Mouse (Mus musculus) heart, adult 2 months (tissue): ENCODE data around the gene Taldo1. TPM values are rescaled to one million over a fixed set of nuclear protein-coding genes. Genes with fewer than 3 reads are reported as not detected.
A peak's percentile ranks its signal among the peaks of the same experiment; 100 is the strongest.

ENCODE experiments used
- DNase-seq, 2 experiments: peaks; one replicate each; pipeline ENCODE4 v3.0.0; 2021
- H3K27ac ChIP-seq: fragments of 200-600 bp; 2 replicates; pipeline ENCODE4 v1.8.1; 2022
- H3K27me3 ChIP-seq: fragments of 200-500 bp; 2 replicates; pipeline ENCODE4 v1.6.1; 2012; ENCODE audit warnings: mild to moderate bottlenecking, low read length, inconsistent platforms, mixed read lengths; ENCODE audit not compliant: control insufficient read depth, insufficient read depth
- H3K36me3 ChIP-seq: fragments of 200-500 bp; 2 replicates; pipeline ENCODE4 v1.6.1; 2012; ENCODE audit warnings: low read length, inconsistent platforms; ENCODE audit not compliant: control insufficient read depth, insufficient read depth
- H3K4me1 ChIP-seq: fragments of 200-500 bp; 2 replicates; pipeline ENCODE4 v1.6.1; 2011; ENCODE audit warnings: low read length; ENCODE audit not compliant: control insufficient read depth, insufficient read depth
- H3K4me3 ChIP-seq: fragments of 200-600 bp; 2 replicates; pipeline ENCODE4 v1.8.1; 2022
- H3K79me2 ChIP-seq: fragments of 200-500 bp; replicated peaks from 2 replicates; pipeline ENCODE4 v1.6.1; 2012; ENCODE audit warnings: mild to moderate bottlenecking, inconsistent platforms, low read length, moderate library complexity, mixed read lengths; ENCODE audit not compliant: control insufficient read depth, insufficient read depth
- H3K9ac ChIP-seq: fragments of 200-500 bp; 2 replicates; pipeline ENCODE4 v1.6.1; 2012; ENCODE audit warnings: low read depth, mild to moderate bottlenecking, control low read depth, inconsistent platforms, low read length, mixed read lengths
- CTCF ChIP-seq: fragments of 200-600 bp; IDR thresholded peaks from 2 replicates; pipeline ENCODE4 v1.8.1; 2022; ENCODE audit warnings: antibody characterized with exemption, mild to moderate bottlenecking, moderate library complexity
- EP300 ChIP-seq: fragments of 200-500 bp; IDR thresholded peaks from 2 replicates; pipeline ENCODE4 v1.6.1; 2011; ENCODE audit warnings: low read depth, low read length, control low read depth; ENCODE audit not compliant: insufficient read depth
- POLR2A ChIP-seq: fragments of 200-500 bp; IDR thresholded peaks from 2 replicates; pipeline ENCODE4 v1.6.1; 2011; ENCODE audit warnings: mild to moderate bottlenecking, low read depth, low read length, control low read depth; ENCODE audit not compliant: insufficient read depth
- WGBS: fragments of 180-500 bp; shearing (Covaris S2); methylation state at CpG from one replicate; pipeline ENCODE4 v1.1.7; 2018; 5-methylcytosine and 5-hydroxymethylcytosine counted together
- intact Hi-C: fragments of 180-260 bp; cut with DNase I; formaldehyde crosslinking; loops from one replicate; pipeline ENCODE4 v1.15.1; 2025
- polyA plus RNA-seq: library from polyadenylated mRNA; depleted of rRNA; stranded (reverse); fragments of >200 nt; gene quantifications from 2 replicates; pipeline ENCODE4 v1.2.3, GENCODE M21; 2012
- total RNA-seq, 2 experiments: library from RNA; stranded (reverse); gene quantifications; 2 replicates each; pipeline ENCODE4 v1.2.3; 2021

Gene Taldo1
- total and polyA plus RNA-seq, 3 experiments: 110 to 132 (median 116) TPM

DNA sequence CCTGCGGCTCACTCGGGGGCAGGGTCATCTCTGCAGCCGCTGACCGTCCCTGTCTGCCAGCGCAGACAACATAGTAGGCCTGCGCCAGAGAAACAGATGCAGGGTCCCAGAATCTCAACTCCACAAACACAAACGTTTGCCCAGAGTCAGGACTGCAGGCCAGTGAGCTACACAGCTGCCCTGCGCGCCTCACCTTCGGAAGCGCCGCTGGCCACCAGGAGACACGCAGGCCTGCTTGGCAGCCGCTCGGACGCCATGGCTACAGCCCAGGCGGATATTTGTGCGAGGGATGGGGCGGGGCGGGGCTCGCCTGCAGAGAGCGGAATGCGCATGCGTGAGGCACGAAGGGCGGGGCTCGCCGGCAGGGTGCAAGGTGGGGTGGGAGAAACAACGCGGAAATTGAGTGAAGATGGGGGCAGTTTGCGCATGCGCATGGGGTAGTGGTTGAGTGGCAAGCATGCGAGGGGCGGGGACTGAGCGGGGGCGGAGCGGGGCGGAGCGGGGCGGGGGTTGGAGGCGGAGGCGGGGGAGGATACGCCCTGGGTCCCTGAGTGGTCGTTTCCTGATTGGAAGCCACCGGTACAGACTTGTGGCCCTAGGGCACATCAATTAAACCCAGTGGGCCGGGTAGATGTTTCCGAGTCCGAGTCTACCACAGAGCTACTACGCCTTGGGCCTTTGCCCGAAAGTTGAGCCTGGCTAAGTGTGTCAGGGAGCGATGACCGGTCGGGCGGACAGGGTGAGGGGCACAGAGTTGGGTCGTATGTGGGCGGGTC lies 22.0 kb downstream of the Taldo1 start, which contains the start of gene Gatd1:
Gene Gatd1, minus strand, starts transcription at position 328 of the 776 bp plus-strand sequence.
- Histone ChIP-seq H3K9ac (peak within 1 kb of the TSS; percentile 82), H3K79me2 (no peaks in the 10 kb centered on the region), H3K4me1 (peaks cover 2% of the 10 kb centered on the region), H3K27ac (peak within 1 kb of the TSS; percentile 96), H3K36me3 (no peaks in the 10 kb centered on the region), H3K27me3 (no peaks in the 10 kb centered on the region), H3K4me3 (peak within 1 kb of the TSS; percentile 76)
- peak; percentile 98 to 99 for DNase-seq
- under 1% methylated on average over 56 of the region's 56 CpGs for WGBS
- TF ChIP-seq CTCF (peak; percentile 50), EP300 (peak; percentile 48; the same call in 1 of the 2 replicates), POLR2A (peak; percentile 85)
- intact Hi-C loops: loop anchor here (1.0 kb wide), 1 partner anchor 18 kb away; no protein-coding TSS in a partner anchor

DNA sequence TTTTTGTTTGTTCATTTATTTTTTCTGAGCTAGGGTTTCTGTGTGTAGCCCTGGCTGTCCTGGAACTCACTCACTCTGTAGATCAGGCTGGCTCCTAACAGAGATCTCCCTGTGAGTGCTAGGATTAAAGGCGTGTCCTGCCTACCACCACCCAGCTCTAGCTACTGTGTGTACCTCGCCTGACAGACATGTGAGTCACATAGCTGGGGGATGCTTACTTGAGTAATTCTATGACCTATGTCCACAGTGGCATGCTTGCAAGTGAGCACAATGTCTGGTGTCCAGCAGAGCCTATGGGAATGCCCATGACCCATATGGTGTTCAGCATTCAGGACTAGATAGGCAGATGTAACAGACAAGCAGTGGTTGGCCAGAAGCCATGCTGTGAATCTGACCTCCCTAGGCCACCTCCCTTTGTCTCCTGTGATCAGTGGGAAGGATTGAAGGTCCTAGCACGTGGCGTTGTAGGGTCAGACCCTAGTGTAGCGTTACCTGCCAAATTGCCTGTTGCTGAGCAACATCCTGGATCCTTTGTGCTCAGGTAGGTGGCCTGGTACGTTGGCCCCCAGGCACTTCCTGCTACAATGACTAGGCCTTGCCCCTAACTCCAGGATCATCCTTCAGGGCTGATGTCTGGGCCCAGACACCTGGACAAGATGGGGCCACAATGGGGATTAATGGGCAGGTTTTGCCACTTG lies 24.3 kb downstream of the Taldo1 start:
- intact Hi-C loops: no loop called here
- Histone ChIP-seq H3K27me3 (no peaks in the 10 kb centered on the region), H3K79me2 (no peaks in the 10 kb centered on the region), H3K27ac (no peak overlapping the region), H3K36me3 (no peaks in the 10 kb centered on the region), H3K4me3 (no peak overlapping the region), H3K4me1 (no peaks in the 10 kb centered on the region; the same call in 1 of the 2 replicates), H3K9ac (no peak overlapping the region)
- no peak for TF ChIP-seq POLR2A
- TF ChIP-seq EP300: no peak
- no peak for TF ChIP-seq CTCF
- peak in 1 of 2 experiments; percentile 20 for DNase-seq
- 86% methylated on average over 6 of the region's 6 CpGs for WGBS

GRCm38 (mm10) chr7:141417731-141418681 lies 26.0 kb downstream of the Taldo1 start:
- no peaks in the 10 kb centered on the region for H3K27me3 ChIP-seq
- 69% methylated on average over 8 of the region's 8 CpGs for WGBS
- no peak overlapping the region for H3K4me3 ChIP-seq

DNA sequence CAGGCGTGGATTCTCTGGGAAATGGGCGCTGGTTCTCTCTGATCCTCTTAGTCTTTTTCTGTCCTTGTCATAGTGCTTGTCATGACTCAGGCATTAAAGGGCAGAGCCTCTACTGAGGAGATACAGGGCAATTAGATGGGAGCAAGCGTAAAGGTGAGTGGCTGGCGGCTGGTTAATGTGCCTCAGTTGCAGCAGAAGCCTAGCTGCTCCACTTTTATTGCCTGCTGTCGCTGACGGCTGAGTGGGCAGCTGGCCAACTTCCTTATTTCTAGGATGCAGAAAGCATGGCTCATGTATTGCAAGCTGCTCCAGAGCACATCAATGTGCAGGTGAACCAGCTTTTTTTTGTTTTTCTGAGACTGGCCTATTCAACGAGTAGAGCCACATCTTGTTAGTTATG lies 27.0 kb downstream of the Taldo1 start:
- H3K27ac ChIP-seq: no peak overlapping the region
- WGBS: 61% methylated on average over 7 of the region's 7 CpGs
- intact Hi-C loops: no loop called here
- DNase-seq: peak in 1 of 2 experiments; percentile 41
- no peaks in the 10 kb centered on the region for H3K27me3 ChIP-seq
- no peak overlapping the region for H3K4me3 ChIP-seq
- H3K79me2 ChIP-seq: no peaks in the 10 kb centered on the region
- no peak for TF ChIP-seq CTCF
- TF ChIP-seq EP300: no peak
- no peak for TF ChIP-seq POLR2A
- no peaks in the 10 kb centered on the region for H3K36me3 ChIP-seq
- no peak overlapping the region for H3K9ac ChIP-seq
- H3K4me1 ChIP-seq: no peaks in the 10 kb centered on the region; the same call in 1 of the 2 replicates

More at GRCm38 (mm10) chr7:141417731-141418681, 26.0 kb downstream of the Taldo1 start:
- Histone ChIP-seq H3K36me3 (no peaks in the 10 kb centered on the region), H3K27ac (no peak overlapping the region), H3K79me2 (no peaks in the 10 kb centered on the region), H3K4me1 (no peaks in the 10 kb centered on the region; the same call in 1 of the 2 replicates), H3K9ac (no peak overlapping the region)
- intact Hi-C loops: no loop called here
- DNase-seq: peak in 1 of 2 experiments; percentile 18
- TF ChIP-seq POLR2A (no peak), EP300 (no peak), CTCF (peak; percentile 41)

GRCm38 (mm10) chr7:141420030-141420702 lies 28.2 kb downstream of the Taldo1 start:
- Histone ChIP-seq H3K4me1 (no peaks in the 10 kb centered on the region), H3K4me3 (no peak overlapping the region), H3K27me3 (no peaks in the 10 kb centered on the region), H3K9ac (no peak overlapping the region), H3K27ac (no peak overlapping the region), H3K79me2 (no peaks in the 10 kb centered on the region), H3K36me3 (no peaks in the 10 kb centered on the region)
- intact Hi-C loops: no loop called here
- no peak for DNase-seq
- TF ChIP-seq POLR2A (no peak), CTCF (no peak), EP300 (no peak)
- WGBS: 73% methylated on average over 9 of the region's 9 CpGs
